Mouse (Mus musculus) erythroblast, embryonic 14.5 days (primary cell): Measurements from ENCODE around the gene Ptgis.

ENCODE experiments used
- GATA1 ChIP-seq: IDR thresholded peaks from 2 replicates; pipeline ENCODE4 v1.6.1; 2012; ENCODE audit warnings: low read length, inconsistent platforms, mixed read lengths
- TAL1 ChIP-seq: IDR thresholded peaks from 3 replicates; pipeline ENCODE4 v1.6.1; 2012; ENCODE audit warnings: low read length, inconsistent platforms, mixed read lengths

DNA sequence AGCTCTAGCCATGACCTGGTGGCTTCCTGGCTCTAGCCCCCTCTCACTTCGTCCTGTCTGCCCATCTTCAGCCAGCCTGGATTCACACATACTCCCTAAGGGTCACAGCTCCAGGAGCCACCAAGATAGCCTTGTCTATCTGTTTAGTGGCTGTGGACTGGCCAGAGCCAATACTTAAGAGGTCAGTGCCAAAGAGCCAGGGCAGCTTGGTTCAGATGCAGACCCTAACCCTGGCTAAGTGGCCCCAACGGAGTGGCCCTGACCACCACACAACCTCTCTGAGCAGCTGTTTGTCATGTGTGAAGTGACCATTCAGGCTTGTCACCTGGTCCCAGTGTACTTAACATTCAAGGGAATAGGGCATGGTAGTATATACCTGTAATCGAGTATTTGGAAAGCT, 30.1 kb upstream of the Ptgis start:
- TF ChIP-seq GATA1 (no peak), TAL1 (no peak)
